Mouse (Mus musculus) liver, adult 2 months (tissue): ENCODE results near the gene Sp2. TPM values are rescaled to one million over a fixed set of nuclear protein-coding genes. Genes with fewer than 3 reads are reported as not detected.

Source experiments
- DNase-seq: peaks from one replicate; pipeline ENCODE4 v3.0.0-alpha.2; 2011; ENCODE audit warnings: low read depth, low spot score; ENCODE audit errors: extremely low read depth
- H3K27ac ChIP-seq: fragments of 200-500 bp; replicated peaks from 2 replicates; pipeline ENCODE4 v1.5.1; 2012; ENCODE audit warnings: low read depth, mild to moderate bottlenecking, control low read depth, inconsistent platforms, low read length; ENCODE audit not compliant: insufficient read depth
- H3K27me3 ChIP-seq: fragments of 200-500 bp; 2 replicates; pipeline ENCODE4 v1.6.1; 2012; ENCODE audit warnings: mild to moderate bottlenecking, moderate library complexity, low read length, inconsistent platforms; ENCODE audit not compliant: control insufficient read depth, insufficient read depth
- H3K36me3 ChIP-seq: fragments of 200-500 bp; 2 replicates; pipeline ENCODE4 v1.6.1; 2012; ENCODE audit warnings: low read length, inconsistent platforms; ENCODE audit not compliant: control insufficient read depth, insufficient read depth
- H3K4me1 ChIP-seq: fragments of 200-500 bp; 2 replicates; pipeline ENCODE4 v1.6.1; 2011; ENCODE audit warnings: low read length; ENCODE audit not compliant: control insufficient read depth, insufficient read depth
- H3K4me3 ChIP-seq: fragments of 200-500 bp; 2 replicates; pipeline ENCODE4 v1.5.1; 2011; ENCODE audit warnings: low read depth, mild to moderate bottlenecking, control low read depth, low read length, moderate library complexity; ENCODE audit not compliant: insufficient read depth
- H3K79me2 ChIP-seq: fragments of 200-500 bp; 2 replicates; pipeline ENCODE4 v1.6.1; 2012; ENCODE audit warnings: inconsistent platforms, mild to moderate bottlenecking, low read length, moderate library complexity; ENCODE audit not compliant: control insufficient read depth, insufficient read depth
- H3K9ac ChIP-seq: fragments of 200-500 bp; 2 replicates; pipeline ENCODE4 v1.6.1; 2012; ENCODE audit warnings: low read depth, mild to moderate bottlenecking, control low read depth, inconsistent platforms, low read length
- CTCF ChIP-seq: fragments of 200-500 bp; IDR thresholded peaks from 2 replicates; pipeline ENCODE4 v1.5.1; 2011; ENCODE audit warnings: low read depth, low read length, control low read depth
- POLR2A ChIP-seq: fragments of 200-500 bp; IDR thresholded peaks from 2 replicates; pipeline ENCODE4 v1.6.1; 2011; ENCODE audit warnings: low read length, control low read depth; ENCODE audit not compliant: insufficient read depth; ENCODE audit errors: extremely low read depth
- WGBS: fragments of 180-500 bp; shearing (Covaris S2); methylation state at CpG from one replicate; pipeline ENCODE4 v1.1.7; 2018; 5-methylcytosine and 5-hydroxymethylcytosine counted together
- polyA plus RNA-seq: library from polyadenylated mRNA; depleted of rRNA; stranded (reverse); fragments of >200 nt; gene quantifications from 2 replicates; pipeline ENCODE4 v1.2.3, GENCODE M21; 2012
- total RNA-seq: library from RNA; depleted of rRNA; stranded (reverse); fragments of >200 nt; gene quantifications from 2 replicates; pipeline ENCODE4 v1.2.3, GENCODE M21; 2014

Gene Sp2
- total and polyA plus RNA-seq, 2 experiments, result 0.28 to 3.8 TPM

DNA sequence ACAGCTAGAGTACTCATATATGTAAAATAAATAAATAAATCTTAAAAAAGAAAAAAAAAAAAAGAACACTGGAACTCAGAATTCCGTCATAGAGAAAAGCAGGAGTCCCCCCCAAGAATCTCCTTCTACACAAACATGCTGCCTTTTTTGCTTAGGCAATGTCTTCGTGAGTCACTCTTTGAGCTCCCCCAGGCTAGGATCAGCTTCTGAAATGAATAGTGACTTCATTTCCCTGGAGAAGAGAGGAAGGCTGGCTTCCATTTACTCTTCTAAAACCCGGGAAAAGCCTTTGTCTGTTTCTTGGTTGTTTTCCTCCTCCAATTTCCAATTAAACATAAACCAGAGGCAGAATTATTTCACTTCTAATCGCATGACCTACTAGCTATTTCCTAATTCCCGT lies 9.9 kb downstream of the Sp2 start:
- H3K4me3 ChIP-seq, result no peak overlapping the region
- no peak overlapping the region for H3K9ac ChIP-seq
- no peaks in the 10 kb centered on the region for H3K27me3 ChIP-seq
- H3K36me3 ChIP-seq, result no peaks in the 10 kb centered on the region
- peaks cover 20% of the 10 kb centered on the region; the same call in 1 of the 2 replicates for H3K79me2 ChIP-seq
- DNase-seq, result no peak
- no peak overlapping the region for H3K27ac ChIP-seq
- TF ChIP-seq CTCF, result no peak
- no peak for TF ChIP-seq POLR2A
- peaks cover 26% of the 10 kb centered on the region for H3K4me1 ChIP-seq
- 86% methylated on average over 5 of the region's 5 CpGs for WGBS

DNA sequence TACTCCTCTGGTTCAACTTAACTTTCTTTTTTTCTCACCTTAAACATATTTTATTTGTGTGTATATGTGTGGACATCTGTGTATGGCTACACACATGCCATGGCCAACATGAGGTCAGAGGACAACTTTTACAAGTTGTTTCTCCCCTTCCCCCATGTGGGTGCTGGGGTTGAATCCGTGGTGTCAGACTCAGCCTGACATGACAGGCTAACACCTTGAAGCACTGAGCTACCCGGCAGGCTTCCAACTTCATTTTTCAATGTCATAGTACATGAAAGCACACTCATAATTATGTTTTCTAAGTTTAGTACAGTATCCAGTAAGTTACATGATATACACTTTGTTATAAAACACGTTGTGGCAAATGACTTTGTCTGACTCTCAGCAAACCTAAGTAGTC lies 12.4 kb downstream of the Sp2 start:
- no peak overlapping the region for H3K4me3 ChIP-seq
- no peak for DNase-seq
- TF ChIP-seq CTCF (no peak), POLR2A (no peak)
- WGBS, result 51% methylated on average over 3 of the region's 3 CpGs
- peak overlapping the region; percentile 35 for H3K27ac ChIP-seq
- no peaks in the 10 kb centered on the region for H3K27me3 ChIP-seq
- peaks cover 20% of the 10 kb centered on the region for H3K4me1 ChIP-seq
- H3K79me2 ChIP-seq, result peaks cover 15% of the 10 kb centered on the region; the same call in 1 of the 2 replicates
- no peak overlapping the region for H3K9ac ChIP-seq
- no peaks in the 10 kb centered on the region for H3K36me3 ChIP-seq

DNA sequence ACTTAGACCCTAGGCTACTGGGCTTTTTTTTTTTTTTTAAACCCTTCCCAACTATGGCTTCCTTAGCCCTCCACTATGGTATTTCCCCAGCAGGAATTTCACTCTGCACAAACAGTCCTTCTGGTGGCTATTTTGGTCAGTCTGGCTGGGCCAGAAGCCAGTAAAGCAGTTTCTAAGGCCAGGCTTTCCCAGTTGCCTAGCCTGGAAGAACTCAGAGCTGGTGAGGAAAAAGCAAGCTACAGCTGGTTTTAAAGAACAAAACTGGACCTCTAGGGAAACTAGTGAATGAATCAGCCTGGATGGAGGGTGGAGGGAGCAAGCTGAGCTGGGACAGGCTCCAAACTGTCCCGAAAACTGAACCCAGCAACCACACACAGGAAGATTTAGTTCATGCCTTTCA lies 13.0 kb downstream of the Sp2 start:
- H3K27me3 ChIP-seq, result no peaks in the 10 kb centered on the region
- peaks cover 13% of the 10 kb centered on the region; the same call in 1 of the 2 replicates for H3K79me2 ChIP-seq
- H3K4me1 ChIP-seq, result peaks cover 20% of the 10 kb centered on the region
- WGBS, result 35% methylated on average over 1 of the region's 1 CpGs
- no peak for TF ChIP-seq CTCF
- no peak for TF ChIP-seq POLR2A
- H3K36me3 ChIP-seq, result no peaks in the 10 kb centered on the region
- H3K9ac ChIP-seq, result no peak overlapping the region
- no peak overlapping the region for H3K4me3 ChIP-seq
- DNase-seq, result peak; percentile 32
- peak overlapping the region; percentile 43 for H3K27ac ChIP-seq

DNA sequence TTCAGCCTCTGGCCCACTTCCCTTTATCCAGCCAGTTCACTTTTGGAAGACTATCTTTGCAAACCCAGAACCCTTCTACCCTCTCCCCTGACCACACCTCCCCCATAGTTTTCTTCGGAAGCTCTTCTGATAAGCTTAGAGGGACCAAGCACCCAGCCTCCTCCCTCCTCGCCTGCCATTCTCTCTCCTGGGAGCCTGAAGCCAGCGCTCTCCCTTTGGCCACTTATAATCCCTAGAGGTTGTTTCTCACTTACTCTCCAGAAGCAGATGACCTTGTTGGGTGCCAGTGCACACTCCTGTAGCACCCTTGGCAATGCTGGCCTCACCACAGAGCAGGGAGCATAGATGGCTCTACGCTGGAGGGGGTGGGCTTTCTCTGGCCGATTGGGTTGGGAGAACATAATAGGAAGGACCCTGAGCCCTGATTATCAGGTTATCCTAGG lies 13.5 kb downstream of the Sp2 start:
- no peaks in the 10 kb centered on the region for H3K36me3 ChIP-seq
- TF ChIP-seq POLR2A (no peak), CTCF (no peak)
- peak overlapping the region; percentile 43 for H3K27ac ChIP-seq
- no peaks in the 10 kb centered on the region for H3K27me3 ChIP-seq
- peaks cover 20% of the 10 kb centered on the region for H3K4me1 ChIP-seq
- H3K9ac ChIP-seq, result no peak overlapping the region
- 56% methylated on average over 5 of the region's 5 CpGs for WGBS
- H3K79me2 ChIP-seq, result peaks cover 12% of the 10 kb centered on the region; the same call in 1 of the 2 replicates
- no peak for DNase-seq
- H3K4me3 ChIP-seq, result no peak overlapping the region

DNA sequence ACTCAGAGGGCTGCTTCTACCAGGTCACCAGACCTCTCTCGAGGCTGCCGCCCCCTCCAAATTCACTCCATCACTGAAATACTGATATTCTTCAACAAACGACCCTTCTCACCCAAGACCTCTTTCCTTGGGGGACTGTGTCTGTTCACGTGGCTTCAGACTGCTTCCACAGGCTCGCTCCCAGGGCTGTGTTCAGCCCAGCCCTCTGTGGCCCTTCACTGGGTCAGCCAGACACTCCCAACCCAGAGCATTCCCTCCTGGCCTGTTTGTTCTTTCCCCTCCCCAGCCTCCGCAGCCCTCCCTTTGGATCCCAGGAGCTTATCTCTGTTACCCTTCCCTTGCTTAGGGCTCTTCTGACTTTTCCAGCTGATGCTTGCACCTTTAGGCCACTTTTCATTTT lies 14.3 kb downstream of the Sp2 start:
- H3K27me3 ChIP-seq, result no peaks in the 10 kb centered on the region
- H3K4me1 ChIP-seq, result peaks cover 20% of the 10 kb centered on the region
- DNase-seq, result no peak
- H3K4me3 ChIP-seq, result no peak overlapping the region
- TF ChIP-seq CTCF, result no peak
- no peak for TF ChIP-seq POLR2A
- H3K9ac ChIP-seq, result peak overlapping the region; percentile 5; the same call in 1 of the 2 replicates
- H3K79me2 ChIP-seq, result peaks cover 7% of the 10 kb centered on the region; the same call in 1 of the 2 replicates
- H3K36me3 ChIP-seq, result no peaks in the 10 kb centered on the region
- WGBS, result 50% methylated on average over 6 of the region's 6 CpGs
- H3K27ac ChIP-seq, result peak overlapping the region; percentile 43

DNA sequence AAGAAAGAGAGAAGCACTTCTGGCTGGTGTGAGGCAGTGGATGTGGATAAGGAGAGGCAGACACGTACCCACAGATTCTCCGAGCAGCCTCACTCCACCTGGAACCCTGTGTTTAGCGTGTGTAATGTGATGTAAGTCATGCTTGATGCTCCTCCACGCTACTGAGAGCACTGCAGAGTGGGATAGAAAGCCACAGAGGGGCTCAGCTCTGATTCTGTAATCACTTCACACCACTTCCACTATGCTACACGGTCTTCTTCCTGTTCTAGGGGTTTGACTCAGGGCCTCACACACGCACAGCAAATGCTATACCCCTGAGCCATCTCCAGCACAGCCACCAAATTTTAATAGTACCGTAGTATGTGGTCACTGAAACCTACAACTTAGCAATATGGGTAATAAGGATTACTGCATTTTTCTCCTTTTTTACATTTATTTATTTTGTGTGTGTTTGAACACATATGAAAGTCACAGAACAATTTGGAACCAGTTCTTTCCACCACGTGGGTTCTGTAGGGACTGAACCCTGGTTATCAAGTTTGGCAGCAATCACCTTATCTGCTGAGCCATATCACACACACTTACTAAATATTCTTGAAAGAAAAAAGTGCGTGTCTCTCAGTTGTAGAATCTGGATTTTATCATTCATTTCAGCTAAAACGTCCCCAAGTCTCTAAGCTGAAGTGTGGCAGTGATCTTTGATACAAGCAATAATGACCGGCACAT lies 15.1 kb downstream of the Sp2 start:
- DNase-seq, result peak; percentile 42
- TF ChIP-seq CTCF (no peak), POLR2A (no peak)
- H3K4me3 ChIP-seq, result peak overlapping the region; percentile 45
- no peaks in the 10 kb centered on the region for H3K27me3 ChIP-seq
- H3K27ac ChIP-seq, result peak overlapping the region; percentile 77
- peak overlapping the region; percentile 29 for H3K9ac ChIP-seq
- H3K79me2 ChIP-seq, result peaks cover 7% of the 10 kb centered on the region; the same call in 1 of the 2 replicates
- H3K4me1 ChIP-seq, result peaks cover 20% of the 10 kb centered on the region
- H3K36me3 ChIP-seq, result no peaks in the 10 kb centered on the region
- 36% methylated on average over 11 of the region's 11 CpGs for WGBS
